Mouse (Mus musculus) left cerebral cortex, adult 18-20 months (tissue): ENCODE results near the gene 2610028H24Rik. TPM values are rescaled to one million over a fixed set of nuclear protein-coding genes. Genes with fewer than 3 reads are reported as not detected.

ENCODE experiments used
- DNase-seq, 2 experiments: peaks; one replicate each; pipeline ENCODE4 v3.0.0; 2021 to 2022; ENCODE audit warnings: low spot score in 2 of 2, mixed read lengths in 1 of 2
- total RNA-seq, 2 experiments: library from RNA; stranded (reverse); gene quantifications; 2 replicates each; pipeline ENCODE4 v1.2.3; 2021

2610028H24Rik gene
- total RNA-seq, 2 experiments from 2014 or later: not detected

DNA sequence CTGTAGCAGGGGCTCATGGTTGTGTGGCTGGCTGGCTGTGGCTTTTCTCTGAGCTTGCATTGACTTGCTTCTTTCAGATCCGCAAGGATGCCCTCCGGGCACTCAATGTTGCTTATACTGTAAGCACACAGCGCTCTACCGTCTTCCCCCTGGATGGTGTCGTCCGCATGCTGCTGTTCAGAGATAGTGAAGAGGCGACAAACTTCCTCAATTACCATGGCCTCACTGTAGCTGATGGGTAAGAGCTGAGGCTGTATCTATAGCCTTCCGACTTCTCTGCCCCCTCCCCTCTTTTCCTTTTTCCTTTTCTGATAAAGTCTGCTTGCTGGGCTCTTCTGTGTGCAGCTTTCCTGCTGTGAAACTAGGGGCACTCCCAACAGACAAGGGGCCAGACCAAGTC lies 39.4 kb downstream of the 2610028H24Rik start:
- no peak for DNase-seq

DNA sequence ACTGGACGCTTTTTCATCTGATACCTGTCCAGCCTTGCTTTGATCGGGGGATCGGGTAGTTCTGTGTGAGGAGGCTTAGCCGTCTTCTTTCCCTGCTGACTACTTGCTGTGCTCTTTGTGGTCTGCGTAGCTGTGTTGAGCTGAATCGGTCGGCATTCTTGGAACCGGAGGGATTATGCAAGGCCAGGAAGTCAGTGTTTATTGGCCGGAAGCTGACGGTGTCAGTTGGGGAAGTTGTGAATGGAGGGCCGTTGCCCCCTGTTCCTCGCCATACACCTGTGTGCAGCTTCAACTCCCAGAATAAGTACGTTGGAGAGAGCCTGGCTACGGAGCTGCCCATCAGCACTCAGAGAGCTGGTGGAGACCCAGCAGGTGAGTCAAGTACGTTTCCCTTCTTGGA lies 40.3 kb downstream of the 2610028H24Rik start:
- DNase-seq: no peak

DNA sequence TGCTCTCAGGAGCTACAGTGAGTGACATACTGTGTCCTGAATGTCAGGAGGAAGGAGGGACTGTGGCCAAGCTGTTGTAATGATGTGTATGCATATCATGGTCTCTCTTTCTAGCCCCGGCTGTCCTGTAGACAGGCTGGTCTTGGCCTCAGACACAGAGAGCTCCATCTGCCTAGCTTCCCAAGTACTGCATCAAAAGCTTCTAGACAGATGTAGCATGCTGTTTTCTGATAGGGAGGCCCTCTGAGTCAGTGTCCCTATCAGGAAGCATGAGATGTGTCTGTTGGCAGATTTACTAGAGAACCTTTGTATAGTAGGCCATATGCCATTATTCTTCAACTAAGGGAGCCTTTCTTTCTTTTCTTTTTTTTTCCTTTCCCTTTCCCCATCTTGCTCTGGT lies 44.6 kb downstream of the 2610028H24Rik start:
- DNase-seq: no peak

DNA sequence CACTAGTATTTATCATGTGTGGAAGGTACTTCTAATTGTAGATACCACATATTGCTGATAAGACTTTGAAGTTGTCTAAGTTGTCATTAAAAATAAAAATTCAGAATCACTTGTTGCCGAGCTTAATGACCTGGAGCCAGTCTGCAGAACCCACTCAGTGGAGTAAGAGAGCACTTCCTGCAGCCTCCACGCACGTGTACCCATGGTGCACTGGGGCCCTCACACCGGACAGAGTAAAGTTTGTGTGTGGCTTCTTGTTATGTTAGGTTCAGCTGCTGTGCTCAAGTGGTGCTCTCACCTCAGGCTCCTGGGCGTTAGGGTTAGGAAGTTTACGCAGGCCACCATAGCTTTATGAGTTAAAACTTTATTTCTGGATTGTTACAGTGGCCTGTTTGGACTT lies 46.6 kb downstream of the 2610028H24Rik start:
- no peak for DNase-seq

DNA sequence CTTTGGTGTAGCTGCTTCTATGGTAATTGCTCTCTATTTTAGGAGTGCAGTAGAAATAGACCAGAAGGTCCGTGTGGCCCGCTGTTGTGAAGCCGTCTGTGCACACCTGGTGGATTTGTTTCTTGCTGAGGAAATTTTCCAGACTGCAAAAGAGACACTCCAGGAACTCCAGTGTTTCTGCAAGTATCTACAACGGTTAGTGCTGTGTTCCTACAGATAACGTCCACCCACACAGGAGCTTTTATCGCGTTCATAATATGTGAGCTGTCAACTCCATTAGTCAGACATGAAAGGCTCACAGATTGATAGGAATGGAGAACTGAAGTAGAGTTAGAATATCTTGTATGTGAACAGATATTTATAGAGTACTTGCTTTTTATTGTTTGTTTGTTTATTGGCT lies 47.5 kb downstream of the 2610028H24Rik start:
- DNase-seq: peak in 1 of 2 experiments; percentile 9

DNA sequence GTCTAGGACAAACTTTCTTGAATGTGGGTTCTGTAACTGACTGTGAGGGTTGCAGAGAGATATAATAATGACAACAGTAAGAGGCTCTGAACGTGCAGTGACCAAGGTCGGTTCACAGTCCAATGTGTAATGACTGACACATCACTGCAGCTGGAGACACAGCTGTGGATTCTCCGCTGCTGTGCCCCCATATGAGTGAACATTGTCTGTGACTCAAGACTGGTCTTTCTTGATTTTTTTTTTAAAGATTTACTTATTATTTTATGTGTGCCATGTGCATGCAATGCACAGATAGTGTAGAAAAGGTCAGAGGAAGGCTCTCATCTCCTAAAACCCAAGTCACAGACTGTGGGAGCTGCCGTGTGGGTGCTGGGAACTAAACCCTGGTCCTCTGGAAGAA lies 48.6 kb downstream of the 2610028H24Rik start:
- DNase-seq: no peak

DNA sequence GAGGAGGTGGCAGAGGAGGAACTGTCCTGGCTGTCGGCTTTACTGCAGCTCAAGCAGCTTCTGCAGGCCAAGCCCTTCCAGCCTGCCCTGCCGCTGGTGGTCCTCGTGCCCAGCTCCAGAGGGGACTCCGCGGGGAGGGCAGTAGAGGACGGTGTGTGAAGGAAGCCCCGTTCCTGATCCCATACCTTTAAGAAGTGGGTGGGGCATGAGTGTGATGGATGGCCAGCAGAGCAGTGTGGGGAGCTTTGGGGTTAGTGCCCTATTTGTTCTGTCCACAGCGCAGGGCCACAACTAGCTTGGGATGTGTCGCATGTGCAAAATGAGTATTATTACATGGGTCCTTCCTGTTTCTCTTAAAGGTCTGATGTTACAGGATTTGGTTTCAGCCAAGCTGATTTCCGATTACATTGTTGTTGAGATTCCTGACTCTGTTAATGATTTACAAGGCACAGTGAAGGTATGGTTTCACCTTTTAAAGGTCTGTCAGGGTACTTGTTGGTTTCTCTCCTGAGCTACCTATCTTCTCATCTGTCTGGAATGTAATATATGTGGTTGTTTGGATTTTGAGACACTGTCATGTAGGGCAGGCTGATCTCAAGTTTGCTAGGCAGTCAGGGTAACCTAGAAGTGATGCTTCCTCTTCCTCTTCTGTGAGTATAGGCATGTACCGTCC lies 55.5 kb downstream of the 2610028H24Rik start:
- no peak for DNase-seq

DNA sequence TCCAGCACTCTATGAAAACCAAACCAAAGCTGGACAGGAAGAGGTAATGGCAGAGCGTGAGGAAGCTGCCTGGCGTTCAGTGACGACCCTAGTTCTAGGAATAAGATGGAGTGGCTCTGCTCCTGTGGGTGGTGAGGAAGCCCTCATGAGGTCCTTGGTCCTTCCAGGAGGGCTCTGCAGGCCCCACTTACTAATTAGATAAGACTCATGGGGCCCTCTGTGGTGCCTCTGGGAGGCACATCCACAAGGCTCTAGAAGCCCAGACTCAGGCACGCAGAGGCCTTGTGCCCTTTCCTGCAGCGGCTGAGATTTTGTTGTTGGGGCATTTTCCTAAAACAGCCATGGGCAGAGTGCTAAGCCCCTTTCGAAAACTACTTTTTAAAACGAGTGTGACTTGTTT lies 57.0 kb downstream of the 2610028H24Rik start:
- no peak for DNase-seq

Other genes with a start within 250 kb of the 2610028H24Rik start
- 10 to 100 TPM; 62.1 to 70.2 TPM for gene Prmt2, start 211.2 kb upstream of the 2610028H24Rik start, total RNA-seq
- 100 to 1,000 TPM; 157 to 173 TPM for gene S100b, start 195.2 kb upstream of the 2610028H24Rik start, total RNA-seq
- gene Dip2a, start 103.8 kb upstream of the 2610028H24Rik start, total RNA-seq: 10 to 100 TPM; 62.6 to 63.3 TPM
- not detected for gene AC141477.1, start 8.6 kb upstream of the 2610028H24Rik start, total RNA-seq
- gene Pcnt, start 6.3 kb upstream of the 2610028H24Rik start, total RNA-seq: 10 to 100 TPM; 22.2 to 29.9 TPM
- 10 to 100 TPM; 51.7 to 53.7 TPM for gene Mcm3ap, start 19.8 kb downstream of the 2610028H24Rik start, total RNA-seq
- gene Ybey, start 20.0 kb downstream of the 2610028H24Rik start, total RNA-seq: 1 to 10 TPM; 4.5 TPM
- 10 to 100 TPM; 47.2 to 58.6 TPM for gene Lss, start 82.5 kb downstream of the 2610028H24Rik start, total RNA-seq
- not detected for gene Spatc1l, start 113.2 kb downstream of the 2610028H24Rik start, total RNA-seq
- under 1 TPM in 1 of 2 experiments, not detected in 1; 0.12 TPM for gene Ftcd, start 126.6 kb downstream of the 2610028H24Rik start, total RNA-seq
- 10 to 100 TPM in 1 of 2 experiments, 1 to 10 TPM in 1; 9.3 to 16.1 TPM for gene Col6a2, start 174.5 kb downstream of the 2610028H24Rik start, total RNA-seq